Mouse (Mus musculus): ENCODE measurements around the gene Phf5a.

The Phf5a gene

DNA sequence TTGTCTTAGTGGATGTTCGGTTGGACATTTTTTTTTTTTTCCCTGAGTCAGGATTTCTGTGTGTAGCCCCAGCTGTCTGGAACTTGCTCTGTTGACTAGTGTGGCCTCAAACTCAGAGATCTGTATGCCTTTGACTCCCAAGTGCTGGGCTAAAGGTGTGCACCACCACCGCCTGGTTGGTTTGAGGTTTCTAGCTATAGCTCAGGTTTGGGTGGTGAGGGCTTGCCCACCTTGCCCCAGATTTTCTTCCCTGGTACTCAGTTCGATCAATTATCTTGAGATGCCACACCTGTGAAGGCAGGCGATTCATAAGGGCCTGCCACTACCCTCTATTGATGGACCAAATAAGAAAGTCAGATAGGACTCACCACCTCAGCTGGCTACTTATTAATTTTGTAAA lies 24.6 kb downstream of the Phf5a start:
- no peak for DNase-seq

DNA sequence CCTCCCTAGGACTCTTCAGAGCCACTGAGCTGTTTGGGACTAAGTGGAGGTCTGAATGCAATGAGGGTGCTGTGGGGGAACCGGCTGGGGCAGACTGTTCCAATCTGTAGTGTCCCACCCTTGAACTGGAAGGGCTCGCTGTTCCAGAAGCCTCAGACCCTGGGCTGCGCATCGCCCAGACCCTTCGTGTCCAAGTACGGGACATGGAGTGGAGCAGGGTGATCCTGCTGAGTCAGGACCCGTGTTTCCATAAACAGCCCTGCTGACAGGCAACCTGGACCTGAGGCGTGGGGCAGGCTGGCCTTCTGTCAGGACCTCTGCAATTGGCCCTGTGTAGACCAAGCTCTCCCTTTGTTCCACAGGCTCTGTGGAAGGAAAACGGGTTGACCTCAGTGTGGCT lies 25.0 kb downstream of the Phf5a start:
- peak; percentile 50 for DNase-seq

DNA sequence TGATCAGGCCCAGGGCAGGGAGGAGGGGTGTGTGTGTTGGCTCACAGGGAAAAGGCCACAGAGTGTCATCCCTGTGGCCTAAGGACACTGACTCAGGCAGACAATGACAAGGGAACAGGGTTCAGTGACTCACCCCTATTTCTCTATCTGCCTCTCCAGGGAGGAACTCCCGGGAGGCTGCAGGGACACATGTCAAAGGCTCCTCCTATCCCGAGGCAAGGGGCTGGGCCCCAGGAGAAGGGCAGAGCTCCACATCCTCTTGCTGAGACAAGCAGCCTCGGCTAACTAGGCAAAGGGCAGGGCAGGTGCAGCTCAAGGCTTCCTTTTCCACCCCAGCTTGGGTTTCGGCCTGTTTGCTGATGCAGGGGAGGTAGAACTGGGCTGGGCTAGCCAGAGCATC lies 26.0 kb downstream of the Phf5a start:
- DNase-seq, result peak; percentile 50

- DNase-seq, result no peak
Observed at GRCm38 (mm10) chr15:81845033-81845625, 26.6 kb downstream of the Phf5a start.

DNA sequence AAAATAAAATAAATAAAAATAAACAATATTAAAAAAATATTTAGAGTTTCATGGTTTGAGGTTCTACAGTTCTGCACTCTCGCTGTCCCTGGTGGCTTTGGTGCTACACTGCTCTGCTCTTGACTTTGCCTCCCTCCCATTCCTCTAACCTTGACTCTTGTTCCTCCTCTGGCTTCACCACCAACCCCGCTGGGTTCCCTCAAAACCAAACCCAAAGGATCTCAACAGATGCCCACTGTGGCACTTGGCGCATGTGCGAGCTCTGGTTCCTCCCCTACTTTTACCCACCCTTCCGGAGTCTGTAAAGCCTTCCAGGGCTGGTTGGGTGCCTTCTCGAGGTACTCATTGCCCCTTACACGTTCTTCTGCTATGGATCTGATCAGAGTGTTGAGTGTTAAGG lies 29.4 kb downstream of the Phf5a start:
- DNase-seq, result no peak

DNA sequence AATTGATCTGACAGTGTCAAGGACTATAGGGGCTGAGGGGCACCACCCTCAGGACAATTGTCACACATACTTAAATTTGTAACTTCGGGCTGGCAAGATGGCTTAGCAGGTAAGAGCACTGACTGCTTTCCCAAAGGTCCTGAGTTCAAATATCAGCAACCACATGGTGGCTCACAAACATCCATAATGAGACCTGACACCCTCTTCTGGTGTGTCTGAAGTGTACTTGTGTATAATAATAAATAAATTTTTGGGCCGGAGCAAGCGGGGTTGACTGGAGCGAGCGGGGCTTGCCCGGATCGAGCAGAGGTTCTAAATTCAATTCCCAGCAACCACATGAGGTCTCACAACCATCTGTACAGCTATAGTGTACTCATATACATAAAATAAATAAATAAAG lies 31.4 kb downstream of the Phf5a start:
- DNase-seq, result peak; percentile 62

GRCm38 (mm10) chr15:81839634-81840033 lies 32.1 kb downstream of the Phf5a start:
- DNase-seq, result peak; percentile 99

DNA sequence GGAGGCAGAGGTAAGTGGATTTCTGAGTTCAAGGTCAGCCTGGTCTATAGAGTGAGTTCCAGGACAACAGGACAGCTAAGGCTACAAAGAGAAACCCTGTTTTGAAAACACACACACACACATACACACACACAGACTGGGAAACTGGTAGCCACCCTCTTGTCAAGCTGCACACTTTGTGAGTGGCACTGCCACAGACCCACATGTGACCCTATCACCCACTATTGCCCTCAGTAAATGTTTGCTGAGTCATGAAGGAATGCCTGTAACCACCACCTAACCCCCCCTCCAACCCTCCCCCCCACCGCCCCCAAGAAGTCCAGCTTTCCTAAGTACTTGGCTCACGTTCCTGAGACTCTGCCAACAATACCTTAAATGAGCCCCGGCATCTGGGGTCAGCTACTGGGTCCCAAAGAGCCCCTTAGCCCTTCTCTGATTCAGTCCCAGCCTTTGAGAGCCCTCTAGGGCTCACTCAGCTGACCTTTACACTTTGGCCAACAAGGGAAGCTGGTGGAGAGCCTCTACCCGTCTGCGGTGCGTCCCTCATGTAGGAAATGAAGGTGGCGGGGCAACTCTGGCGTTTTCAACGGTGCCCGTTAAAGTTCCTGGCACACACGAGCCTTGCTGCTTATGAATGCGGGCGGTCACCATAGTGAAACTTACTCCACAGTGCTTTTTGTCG lies 33.0 kb downstream of the Phf5a start:
- peak; percentile 69 for DNase-seq

DNA sequence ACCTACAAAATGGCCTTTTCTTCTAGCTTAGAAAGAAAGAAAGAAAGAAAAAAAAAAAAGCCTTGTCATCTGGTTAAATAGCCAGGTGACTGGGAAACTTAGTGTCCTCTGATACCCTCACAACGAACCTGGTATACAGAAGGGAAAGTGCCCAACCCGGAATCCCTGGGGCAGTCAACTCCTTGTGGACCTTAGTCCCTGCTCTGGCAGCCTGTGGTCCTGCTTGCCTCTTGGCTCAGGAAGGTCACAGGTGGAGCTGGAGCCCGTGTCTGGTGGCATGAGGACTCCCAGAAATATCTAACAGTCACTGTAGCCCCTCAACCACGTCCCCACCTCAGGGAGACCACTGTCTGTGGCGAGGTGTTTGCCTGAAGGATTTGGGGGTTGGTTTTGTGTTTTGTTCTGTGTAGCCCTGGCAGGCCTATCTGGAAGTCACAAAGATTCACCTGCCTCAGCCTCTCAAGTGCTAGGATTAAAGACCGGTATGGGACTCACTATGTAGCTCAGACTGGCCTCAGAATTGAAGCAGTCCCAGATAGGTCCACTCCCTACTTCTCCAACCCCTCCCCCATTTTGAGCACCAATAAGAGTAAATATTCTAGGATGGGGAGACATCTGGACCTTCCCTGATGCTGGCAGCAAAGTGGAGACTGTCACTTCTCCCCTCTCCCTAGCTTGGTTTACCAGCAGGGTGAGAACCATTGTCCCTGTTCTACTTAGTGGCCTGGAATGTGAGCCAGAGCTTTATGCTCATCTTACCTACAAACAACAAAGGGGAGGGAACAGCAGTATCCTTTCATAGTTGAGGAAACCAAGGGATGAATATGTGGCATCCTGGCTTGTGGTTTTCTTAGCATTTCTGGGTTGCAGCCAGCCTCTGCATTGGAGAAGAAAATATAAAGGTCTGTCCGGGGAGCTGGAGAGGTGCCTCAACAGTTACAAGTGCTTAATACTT lies 34.5 kb downstream of the Phf5a start:
- DNase-seq, result peak; percentile 70

- peak; percentile 96 for DNase-seq
Observed at GRCm38 (mm10) chr15:81836124-81836821, 35.4 kb downstream of the Phf5a start.

DNA sequence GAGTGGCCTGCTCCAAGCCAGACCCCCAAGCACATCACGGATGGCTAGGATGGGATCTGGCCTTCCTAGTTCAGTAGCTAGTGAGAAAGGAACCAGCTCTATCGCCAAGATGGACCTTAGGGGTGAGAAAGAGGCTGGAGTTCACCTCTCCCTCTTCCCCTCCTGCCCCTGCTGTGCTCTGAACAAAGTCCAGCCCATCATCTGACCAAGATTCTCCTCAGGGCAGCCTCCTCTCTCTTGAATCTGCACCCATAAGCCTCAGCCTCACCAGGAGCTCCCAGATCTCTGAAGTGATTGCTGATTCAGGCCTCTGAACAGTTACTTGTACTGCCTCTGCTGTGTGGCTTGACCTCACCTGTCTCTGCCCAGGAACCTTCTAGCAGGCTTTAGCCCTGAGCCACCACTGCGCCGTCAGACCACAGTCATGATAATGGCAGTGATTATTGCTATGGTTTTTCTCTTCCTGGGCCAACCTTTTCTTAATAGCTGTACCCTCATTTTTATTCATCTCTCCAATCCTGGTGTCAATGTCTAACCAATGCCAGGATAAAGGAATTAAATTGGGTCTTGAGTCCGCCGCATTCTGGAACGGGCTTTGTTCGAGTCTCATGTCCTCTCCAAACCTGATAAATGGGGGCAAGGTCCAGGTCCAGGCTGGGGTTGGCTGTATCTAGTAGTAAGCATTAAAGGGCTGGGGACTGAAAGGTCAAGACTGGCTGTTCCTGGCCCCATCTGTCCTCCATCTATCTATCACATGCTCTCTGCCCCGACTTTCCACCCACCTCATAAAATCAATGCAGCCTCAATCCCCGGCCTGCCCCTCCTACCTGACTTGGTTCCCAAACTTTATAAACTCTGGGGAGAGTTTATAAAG lies 36.5 kb downstream of the Phf5a start:
- DNase-seq, result peak; percentile 55

DNA sequence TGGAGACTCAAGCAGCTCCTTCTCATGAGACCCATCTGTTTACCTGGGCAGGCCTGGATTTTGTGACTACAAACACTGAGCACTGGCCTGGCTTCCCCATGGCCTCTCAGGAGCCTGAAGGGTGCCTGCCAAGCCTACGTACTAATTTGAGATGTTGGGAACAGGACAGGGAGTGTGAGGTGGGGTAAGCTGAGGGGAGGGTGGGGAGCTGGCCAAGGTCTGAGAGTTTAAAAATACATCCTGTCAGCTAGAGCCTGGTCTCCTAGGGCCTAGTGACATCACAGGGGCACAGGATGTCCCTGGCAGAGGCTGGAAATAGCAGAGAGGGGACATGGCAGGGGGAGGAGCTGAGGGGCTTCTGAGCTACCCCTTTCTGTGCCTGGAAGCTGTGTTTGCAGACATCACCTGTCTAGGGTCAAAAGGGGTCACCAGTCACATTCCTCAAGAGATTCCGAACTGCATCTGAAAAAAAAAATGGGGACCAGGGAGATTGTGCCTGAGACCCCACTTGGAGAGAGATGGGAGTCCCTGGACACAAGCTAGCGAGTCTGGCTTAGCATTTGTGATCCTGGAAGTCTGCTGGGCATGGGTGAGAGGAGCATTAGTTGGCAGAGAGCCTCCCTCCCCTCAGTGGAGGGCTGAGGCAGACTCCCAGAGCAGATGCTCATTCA lies 37.4 kb downstream of the Phf5a start:
- DNase-seq, result peak; percentile 70

GRCm38 (mm10) chr15:81833481-81833880 lies 38.2 kb downstream of the Phf5a start:
- peak; percentile 24 for DNase-seq

DNA sequence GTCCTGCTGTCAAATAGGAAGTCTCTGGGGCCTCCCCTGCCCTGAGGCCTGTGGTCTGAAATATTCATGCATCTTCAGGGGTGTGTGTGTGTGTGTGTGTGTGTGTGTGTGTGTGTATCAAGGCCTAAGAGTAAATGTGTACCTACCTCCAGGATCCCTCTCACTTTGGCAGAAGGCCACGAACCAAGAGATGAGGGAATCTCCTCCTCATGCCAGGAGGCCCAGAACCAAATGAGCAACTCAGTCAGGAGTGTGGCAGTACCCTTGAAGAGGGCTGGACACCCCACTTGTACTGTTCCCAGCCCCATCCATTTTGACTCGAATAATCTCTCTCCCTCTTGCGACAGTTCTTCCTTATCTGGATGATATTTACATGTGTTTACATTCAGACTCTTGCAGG lies 39.5 kb downstream of the Phf5a start:
- DNase-seq, result peak; percentile 65

- DNase-seq, result peak; percentile 93
Observed at GRCm38 (mm10) chr15:81831136-81831825, 40.4 kb downstream of the Phf5a start.

GRCm38 (mm10) chr15:81830530-81830929 lies 41.2 kb downstream of the Phf5a start:
- peak; percentile 24 for DNase-seq

- DNase-seq, result peak; percentile 20
Observed at GRCm38 (mm10) chr15:81829208-81829580, 42.5 kb downstream of the Phf5a start.

DNA sequence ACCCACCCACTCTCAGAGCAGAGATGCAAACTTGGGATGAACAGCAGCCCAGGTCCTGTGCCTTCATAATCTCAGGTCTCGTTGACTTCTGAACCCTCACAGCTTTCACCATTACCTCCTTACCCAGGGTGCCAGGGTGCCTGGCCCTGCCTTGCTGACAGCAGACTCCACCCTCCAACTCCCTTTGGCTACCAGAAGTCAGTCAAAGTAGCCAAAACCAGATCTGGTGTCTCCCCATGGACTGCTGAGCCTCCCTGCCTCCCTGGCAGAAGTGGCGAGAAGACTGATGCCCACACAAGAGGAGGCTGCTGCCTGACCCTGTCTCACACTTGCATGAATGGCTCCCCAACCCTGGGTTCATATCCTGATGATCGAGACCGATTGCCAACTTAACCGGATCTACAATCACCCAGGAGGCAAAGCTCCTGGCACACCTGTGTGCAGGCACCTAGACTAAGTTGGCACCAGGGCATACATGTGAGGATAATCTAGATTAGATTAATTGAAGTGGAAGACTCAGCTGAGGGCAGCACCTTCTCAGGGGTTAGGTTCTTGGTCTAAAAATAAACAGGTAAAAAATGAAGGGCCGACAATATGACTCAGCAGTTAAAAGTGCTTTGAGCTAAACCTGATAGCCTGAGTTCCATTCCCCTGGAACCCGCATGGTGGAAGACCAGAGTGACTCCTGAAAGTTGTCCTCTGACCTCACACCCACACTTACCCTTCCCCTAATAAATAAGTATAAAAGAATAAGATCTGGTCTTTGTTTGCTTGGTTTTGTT lies 43.1 kb downstream of the Phf5a start:
- peak; percentile 25 for DNase-seq

GRCm38 (mm10) chr15:81824832-81825231 lies 46.9 kb downstream of the Phf5a start:
- no peak for DNase-seq

DNA sequence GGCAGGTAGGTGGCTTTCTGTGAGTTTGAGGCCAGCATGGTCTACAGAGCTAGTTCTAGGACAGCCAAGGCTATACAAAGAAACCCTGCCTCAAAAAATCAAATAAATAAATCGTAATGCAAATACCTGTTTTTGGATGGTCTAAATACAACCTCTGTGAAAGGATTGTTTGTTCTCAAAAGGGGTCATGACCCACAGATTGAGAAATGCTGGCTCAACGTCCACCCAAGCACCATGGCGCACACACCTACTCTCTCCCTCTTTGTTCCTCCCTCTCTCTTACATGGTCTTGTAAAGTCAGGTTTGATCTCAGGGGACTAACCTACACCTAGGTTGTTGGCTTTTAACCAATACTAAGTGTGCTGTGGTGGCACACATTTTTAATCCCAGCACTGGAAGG lies 49.1 kb downstream of the Phf5a start:
- no peak for DNase-seq

Measured in cerebellum, adult 9-11 months (tissue).